Mouse (Mus musculus) liver, adult 2 months (tissue): ENCODE data around the gene Prim2.

ENCODE experiments used
- CTCF ChIP-seq: fragments of 200-500 bp; IDR thresholded peaks from 2 replicates; pipeline ENCODE4 v1.5.1; 2011; ENCODE audit warnings: low read depth, low read length, control low read depth
- POLR2A ChIP-seq: fragments of 200-500 bp; IDR thresholded peaks from 2 replicates; pipeline ENCODE4 v1.6.1; 2011; ENCODE audit warnings: low read length, control low read depth; ENCODE audit not compliant: insufficient read depth; ENCODE audit errors: extremely low read depth

- 0 out of 2 replicates have a peak, but pooled peaks have one; percentile 46 for TF ChIP-seq POLR2A
- no peak for TF ChIP-seq CTCF
These were observed at the start of gene Prim2 for GRCm38 (mm10) chr1:33669708-33670141.
